Mouse (Mus musculus): ENCODE data around the gene Il12rb2. TPM values are rescaled to one million over a fixed set of nuclear protein-coding genes. Genes with fewer than 3 reads are reported as not detected.

Gene Il12rb2
- polyA plus RNA-seq, 1 experiment from 2014 or later: 0.25 TPM

GRCm38 (mm10) chr6:67281614-67282197 is 94.3 kb downstream of the Il12rb2 start:
- H3K4me3 ChIP-seq (ENCODE audit: low read depth, low read length): no peak overlapping the region
- no peak overlapping the region for H3K9ac ChIP-seq (ENCODE audit: low read depth, low read length)
- H3K9me3 ChIP-seq (ENCODE audit: control insufficient read depth, low read length): no peaks in the 10 kb centered on the region
- 46% methylated on average over 9 of the region's 9 CpGs for WGBS
- peaks cover 10% of the 10 kb centered on the region for H3K4me1 ChIP-seq (replicated peaks; ENCODE audit: control insufficient read depth, insufficient read depth, low read length)
- ATAC-seq (replicated peaks; ENCODE audit: low FRiP score): peak; percentile 48; the same call in 1 of the 2 replicates
- no peak for DNase-seq (ENCODE audit: low spot score)
- H3K36me3 ChIP-seq (ENCODE audit: control insufficient read depth, insufficient read depth, low read length): peaks cover 24% of the 10 kb centered on the region
- no peak overlapping the region; the same call in 1 of the 2 replicates for H3K27ac ChIP-seq (ENCODE audit: low read depth, low read length)
- no peak overlapping the region for H3K4me2 ChIP-seq
- no peaks in the 10 kb centered on the region for H3K27me3 ChIP-seq (replicated peaks; ENCODE audit: control insufficient read depth, insufficient read depth, low read length)

- 86% methylated on average over 5 of the region's 5 CpGs for WGBS
- Histone ChIP-seq H3K27ac (ENCODE audit: low read depth, low read length) (no peak overlapping the region), H3K27me3 (replicated peaks; ENCODE audit: control insufficient read depth, insufficient read depth, low read length) (no peaks in the 10 kb centered on the region), H3K4me1 (replicated peaks; ENCODE audit: control insufficient read depth, insufficient read depth, low read length) (peaks cover 13% of the 10 kb centered on the region), H3K4me2 (no peak overlapping the region), H3K9ac (ENCODE audit: low read depth, low read length) (no peak overlapping the region), H3K4me3 (ENCODE audit: low read depth, low read length) (no peak overlapping the region), H3K36me3 (ENCODE audit: control insufficient read depth, insufficient read depth, low read length) (peaks cover 32% of the 10 kb centered on the region), H3K9me3 (ENCODE audit: control insufficient read depth, low read length) (no peaks in the 10 kb centered on the region)
- no peak for DNase-seq (ENCODE audit: low spot score)
- no peak for ATAC-seq (replicated peaks; ENCODE audit: low FRiP score)
Measured at GRCm38 (mm10) chr6:67277944-67278343, 98.0 kb downstream of the Il12rb2 start.

GRCm38 (mm10) chr6:67269459-67269858 is 106.5 kb downstream of the Il12rb2 start:
- DNase-seq (ENCODE audit: low spot score) (no peak), ATAC-seq (replicated peaks; ENCODE audit: low FRiP score) (no peak)
- 20% methylated on average over 2 of the region's 2 CpGs for WGBS
- peaks cover 8% of the 10 kb centered on the region; the same call in 1 of the 2 replicates for H3K4me1 ChIP-seq (replicated peaks; ENCODE audit: control insufficient read depth, insufficient read depth, low read length)
- peak overlapping the region; percentile 41 for H3K9ac ChIP-seq (ENCODE audit: low read depth, low read length)
- H3K9me3 ChIP-seq (ENCODE audit: control insufficient read depth, low read length): no peaks in the 10 kb centered on the region
- H3K36me3 ChIP-seq (ENCODE audit: control insufficient read depth, insufficient read depth, low read length): peaks cover 13% of the 10 kb centered on the region; the same call in 1 of the 2 replicates
- peak overlapping the region; percentile 100 for H3K4me3 ChIP-seq (ENCODE audit: low read depth, low read length)
- H3K27me3 ChIP-seq (replicated peaks; ENCODE audit: control insufficient read depth, insufficient read depth, low read length): no peaks in the 10 kb centered on the region
- H3K27ac ChIP-seq (ENCODE audit: low read depth, low read length): no peak overlapping the region
- H3K4me2 ChIP-seq: peak overlapping the region; percentile 63

- Histone ChIP-seq H3K9ac (ENCODE audit: low read depth, low read length) (peak overlapping the region; percentile 41), H3K9me3 (ENCODE audit: control insufficient read depth, low read length) (no peaks in the 10 kb centered on the region), H3K27ac (ENCODE audit: low read depth, low read length) (no peak overlapping the region), H3K36me3 (ENCODE audit: control insufficient read depth, insufficient read depth, low read length) (peaks cover 11% of the 10 kb centered on the region; the same call in 1 of the 2 replicates), H3K4me2 (peak overlapping the region; percentile 63), H3K4me1 (replicated peaks; ENCODE audit: control insufficient read depth, insufficient read depth, low read length) (peaks cover 8% of the 10 kb centered on the region; the same call in 1 of the 2 replicates), H3K4me3 (ENCODE audit: low read depth, low read length) (peak overlapping the region; percentile 100), H3K27me3 (replicated peaks; ENCODE audit: control insufficient read depth, insufficient read depth, low read length) (no peaks in the 10 kb centered on the region)
- ATAC-seq (replicated peaks; ENCODE audit: low FRiP score): no peak
- whole genome bisulfite sequencing: 9% methylated on average over 1 of the region's 1 CpGs
- DNase-seq (ENCODE audit: low spot score): no peak
Measured at GRCm38 (mm10) chr6:67268983-67269382, 107.0 kb downstream of the Il12rb2 start.

- peak overlapping the region; percentile 100 for H3K9ac ChIP-seq (ENCODE audit: low read depth, low read length)
- ATAC-seq (replicated peaks; ENCODE audit: low FRiP score): no peak
Measured at GRCm38 (mm10) chr6:67268245-67268612, 107.8 kb downstream of the Il12rb2 start.

GRCm38 (mm10) chr6:67267408-67268244 is 108.4 kb downstream of the Il12rb2 start:
- no peaks in the 10 kb centered on the region for H3K27me3 ChIP-seq (replicated peaks; ENCODE audit: control insufficient read depth, insufficient read depth, low read length)
- peak overlapping the region; percentile 87 for H3K27ac ChIP-seq (ENCODE audit: low read depth, low read length)
- H3K9ac ChIP-seq (ENCODE audit: low read depth, low read length): peak overlapping the region; percentile 100
- peak overlapping the region; percentile 100 for H3K4me3 ChIP-seq (ENCODE audit: low read depth, low read length)
- DNase-seq (ENCODE audit: low spot score) (peak; percentile 60), ATAC-seq (replicated peaks; ENCODE audit: low FRiP score) (no peak)
- H3K36me3 ChIP-seq (ENCODE audit: control insufficient read depth, insufficient read depth, low read length): peaks cover 7% of the 10 kb centered on the region; the same call in 1 of the 2 replicates
- peak overlapping the region; percentile 63 for H3K4me2 ChIP-seq
- H3K9me3 ChIP-seq (ENCODE audit: control insufficient read depth, low read length): no peaks in the 10 kb centered on the region
- peaks cover 8% of the 10 kb centered on the region; the same call in 1 of the 2 replicates for H3K4me1 ChIP-seq (replicated peaks; ENCODE audit: control insufficient read depth, insufficient read depth, low read length)
- under 1% methylated on average over 62 of the region's 65 CpGs for whole genome bisulfite sequencing

More at GRCm38 (mm10) chr6:67268245-67268612, 107.8 kb downstream of the Il12rb2 start:
- Histone ChIP-seq H3K4me2 (peak overlapping the region; percentile 63), H3K27me3 (replicated peaks; ENCODE audit: control insufficient read depth, insufficient read depth, low read length) (no peaks in the 10 kb centered on the region), H3K36me3 (ENCODE audit: control insufficient read depth, insufficient read depth, low read length) (peaks cover 7% of the 10 kb centered on the region; the same call in 1 of the 2 replicates), H3K4me1 (replicated peaks; ENCODE audit: control insufficient read depth, insufficient read depth, low read length) (peaks cover 8% of the 10 kb centered on the region; the same call in 1 of the 2 replicates), H3K9me3 (ENCODE audit: control insufficient read depth, low read length) (no peaks in the 10 kb centered on the region), H3K4me3 (ENCODE audit: low read depth, low read length) (peak overlapping the region; percentile 100), H3K27ac (ENCODE audit: low read depth, low read length) (peak overlapping the region; percentile 87; the same call in 1 of the 2 replicates)
- WGBS: 0% methylated on average over 2 of the region's 2 CpGs
- DNase-seq (ENCODE audit: low spot score): no peak

- H3K9ac ChIP-seq (ENCODE audit: low read depth, low read length): peak overlapping the region; percentile 100
- peaks cover 8% of the 10 kb centered on the region; the same call in 1 of the 2 replicates for H3K4me1 ChIP-seq (replicated peaks; ENCODE audit: control insufficient read depth, insufficient read depth, low read length)
- H3K36me3 ChIP-seq (ENCODE audit: control insufficient read depth, insufficient read depth, low read length): peaks cover 5% of the 10 kb centered on the region; the same call in 1 of the 2 replicates
- H3K4me3 ChIP-seq (ENCODE audit: low read depth, low read length): peak overlapping the region; percentile 100
- WGBS: under 1% methylated on average over 68 of the region's 68 CpGs
- ATAC-seq (replicated peaks; ENCODE audit: low FRiP score) (peak; percentile 97), DNase-seq (ENCODE audit: low spot score) (peak; percentile 95)
- H3K27ac ChIP-seq (ENCODE audit: low read depth, low read length): peak overlapping the region; percentile 87
- H3K27me3 ChIP-seq (replicated peaks; ENCODE audit: control insufficient read depth, insufficient read depth, low read length): no peaks in the 10 kb centered on the region
- peak overlapping the region; percentile 68 for H3K4me2 ChIP-seq
- no peaks in the 10 kb centered on the region for H3K9me3 ChIP-seq (ENCODE audit: control insufficient read depth, low read length)
Measured at GRCm38 (mm10) chr6:67266664-67267407, 109.2 kb downstream of the Il12rb2 start.

GRCm38 (mm10) chr6:67266159-67266657 is 109.8 kb downstream of the Il12rb2 start:
- peak; percentile 75 for ATAC-seq (replicated peaks; ENCODE audit: low FRiP score)
- peak overlapping the region; percentile 100 for H3K9ac ChIP-seq (ENCODE audit: low read depth, low read length)
- peak overlapping the region; percentile 100 for H3K4me3 ChIP-seq (ENCODE audit: low read depth, low read length)
- no peak for DNase-seq (ENCODE audit: low spot score)
- peak overlapping the region; percentile 68 for H3K4me2 ChIP-seq
- H3K27me3 ChIP-seq (replicated peaks; ENCODE audit: control insufficient read depth, insufficient read depth, low read length): no peaks in the 10 kb centered on the region
- no peaks in the 10 kb centered on the region for H3K36me3 ChIP-seq (ENCODE audit: control insufficient read depth, insufficient read depth, low read length)
- under 1% methylated on average over 23 of the region's 23 CpGs for WGBS
- H3K4me1 ChIP-seq (replicated peaks; ENCODE audit: control insufficient read depth, insufficient read depth, low read length): peaks cover 8% of the 10 kb centered on the region; the same call in 1 of the 2 replicates
- H3K27ac ChIP-seq (ENCODE audit: low read depth, low read length): peak overlapping the region; percentile 75
- H3K9me3 ChIP-seq (ENCODE audit: control insufficient read depth, low read length): no peaks in the 10 kb centered on the region
